Mouse (Mus musculus) kidney, adult 2 months (tissue): ENCODE measurements around the gene Nek7.

ENCODE experiments used
- CTCF ChIP-seq: fragments of 200-500 bp; conservative IDR thresholded peaks from 2 replicates; pipeline ENCODE4 v1.5.1; 2011; ENCODE audit warnings: low read depth, mild to moderate bottlenecking, control low read depth, low read length, moderate library complexity, mixed read lengths; ENCODE audit not compliant: insufficient read depth, insufficient read length
- POLR2A ChIP-seq: fragments of 200-500 bp; IDR thresholded peaks from one replicate; pipeline ENCODE4 v1.6.1; 2011; ENCODE audit warnings: low read depth, low read length, control low read depth

DNA sequence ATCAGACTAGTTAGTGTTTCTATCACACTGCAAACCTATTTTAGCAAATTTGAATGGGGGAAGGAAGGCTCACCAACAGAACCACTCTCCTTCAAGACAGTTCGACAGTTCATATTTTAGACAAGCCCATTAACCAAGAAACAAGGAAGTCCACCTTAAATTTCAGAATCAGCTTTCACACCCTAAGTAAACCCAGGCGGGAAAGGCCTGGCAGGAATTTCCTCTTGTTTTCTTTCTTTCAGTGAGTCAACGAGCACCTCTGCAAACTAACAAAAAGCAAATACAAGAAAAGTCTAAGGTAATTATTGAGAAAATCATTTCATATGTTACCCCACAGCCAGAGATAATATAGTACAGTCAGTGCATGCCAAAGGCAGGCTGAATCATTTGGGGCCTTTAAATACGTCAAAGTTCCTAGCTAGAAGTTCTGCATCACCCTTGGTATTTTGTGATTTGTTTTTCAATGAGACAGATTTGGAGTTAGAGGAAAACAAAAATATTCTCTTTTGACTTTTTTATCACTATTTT, 21.1 kb upstream of the Nek7 start:
- no peak for TF ChIP-seq POLR2A
- TF ChIP-seq CTCF, result no peak
